Mouse (Mus musculus) erythroblast, embryonic 14.5 days (primary cell): Measurements from ENCODE around the gene BC048507. TPM values are rescaled to one million over a fixed set of nuclear protein-coding genes. Genes with fewer than 3 reads are reported as not detected.
A peak's percentile ranks its signal among the peaks of the same experiment; 100 is the strongest.
"Not testable (repeated sequence)": the region's sequence is repeated elsewhere in the genome, so short reads cannot be mapped to it uniquely, and the experiment has no call there.

Experiments used
- H3K27me3 ChIP-seq: 2 replicates; pipeline ENCODE4 v1.6.1; 2012; ENCODE audit warnings: inconsistent platforms; ENCODE audit not compliant: control insufficient read depth
- H3K36me3 ChIP-seq: 2 replicates; pipeline ENCODE4 v1.6.1; 2012; ENCODE audit warnings: mild to moderate bottlenecking, inconsistent platforms; ENCODE audit not compliant: control insufficient read depth
- H3K4me1 ChIP-seq: 2 replicates; pipeline ENCODE4 v1.6.1; 2012; ENCODE audit warnings: inconsistent platforms; ENCODE audit not compliant: control insufficient read depth
- H3K4me3 ChIP-seq: replicated peaks from 2 replicates; pipeline ENCODE3; 2012; ENCODE audit warnings: moderate library complexity, mild to moderate bottlenecking, inconsistent platforms
- H3K9me3 ChIP-seq: 2 replicates; pipeline ENCODE4 v1.6.1; 2012; ENCODE audit warnings: low read length, inconsistent platforms, mixed read lengths; ENCODE audit not compliant: control insufficient read depth
- GATA1 ChIP-seq: IDR thresholded peaks from 2 replicates; pipeline ENCODE4 v1.6.1; 2012; ENCODE audit warnings: low read length, inconsistent platforms, mixed read lengths
- TAL1 ChIP-seq: IDR thresholded peaks from 3 replicates; pipeline ENCODE4 v1.6.1; 2012; ENCODE audit warnings: low read length, inconsistent platforms, mixed read lengths
- polyA plus RNA-seq: library from polyadenylated mRNA; stranded (reverse); fragments of >175 nt; gene quantifications from 2 replicates; pipeline ENCODE4 v1.2.3, GENCODE M21; 2012

BC048507 gene
- polyA plus RNA-seq, result not detected in 2 replicates

DNA sequence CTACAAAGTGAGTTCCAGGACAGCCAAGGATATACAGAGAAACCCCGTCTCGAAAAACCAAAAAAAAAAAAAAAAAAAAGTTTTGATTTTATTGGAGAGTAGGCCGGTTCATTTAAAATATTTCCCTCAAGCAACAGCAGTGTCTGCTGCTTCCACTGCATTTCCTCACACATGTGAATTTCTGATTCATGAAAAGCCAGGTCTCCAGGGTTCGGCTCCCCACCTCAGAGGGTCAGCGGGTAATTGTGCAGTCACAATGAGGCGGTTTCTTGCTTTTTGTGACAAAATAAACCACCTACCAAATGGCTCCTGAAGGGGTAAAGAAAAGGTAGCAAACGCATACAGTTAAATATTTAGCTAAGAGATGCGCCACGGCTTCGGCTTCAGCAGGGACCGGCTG is at the start of gene BC048507:
BC048507 (plus strand) TSS at position 301 of the 400 bp plus-strand sequence.
- Histone ChIP-seq H3K27me3 (no peaks in the 10 kb centered on the region), H3K36me3 (no peaks in the 10 kb centered on the region), H3K9me3 (peaks cover 6% of the 10 kb centered on the region), H3K4me1 (no peaks in the 10 kb centered on the region), H3K4me3 (no peak within 1 kb of the TSS)
- TF ChIP-seq GATA1 (no peak), TAL1 (no peak)

DNA sequence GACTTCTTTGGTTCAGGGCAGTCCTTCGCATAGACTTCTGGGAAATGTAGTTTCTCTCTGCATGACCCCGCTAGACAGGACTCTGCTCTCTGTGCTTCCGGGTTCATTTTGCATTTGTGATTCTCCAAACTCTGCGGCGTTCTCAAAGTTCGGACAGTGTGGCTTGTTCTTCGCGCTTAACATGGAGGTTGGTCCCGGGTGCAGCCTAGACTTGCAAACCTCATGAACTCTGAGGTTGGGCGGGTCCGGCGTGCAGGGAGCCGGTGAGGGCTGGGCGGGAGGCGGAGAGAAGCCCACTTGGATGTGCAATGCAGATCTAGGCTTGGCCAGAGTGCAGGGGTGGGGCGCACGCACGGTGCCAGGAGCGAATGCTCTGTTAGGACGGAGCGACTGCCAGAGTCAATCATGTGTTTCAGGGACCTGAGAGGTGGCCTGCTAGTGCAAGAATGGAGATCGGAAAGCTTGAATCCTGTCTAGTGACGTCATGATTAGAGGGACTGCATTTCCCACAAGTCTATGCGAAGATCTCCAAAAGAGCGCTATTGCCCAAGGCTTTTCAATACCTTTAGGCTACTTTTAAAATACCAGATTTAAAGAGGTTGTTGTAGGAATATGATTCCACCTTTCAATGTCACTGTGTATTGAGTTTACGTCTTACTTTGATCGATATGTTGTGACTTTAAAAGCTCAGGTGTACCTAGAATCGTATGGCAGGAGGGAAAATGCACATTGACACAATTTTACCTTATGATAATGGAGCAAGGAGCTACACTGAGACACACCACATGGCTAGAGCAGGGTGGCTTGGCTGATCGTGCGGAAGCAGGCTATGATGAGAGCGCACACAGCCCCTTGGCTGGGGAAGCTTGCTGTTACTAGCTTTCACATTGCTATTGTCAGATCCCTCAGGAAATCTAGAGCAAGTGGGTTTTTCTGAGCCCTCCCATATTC is 49.1 kb upstream of the BC048507 start, which contains the start of gene Zfp273:
Zfp273 (plus strand) TSS at position 31 of the 951 bp plus-strand sequence.
- TF ChIP-seq GATA1, result no peak
- TF ChIP-seq TAL1, result no peak
- H3K4me3 ChIP-seq, result peak within 1 kb of the TSS; percentile 67
- no peaks in the 10 kb centered on the region for H3K27me3 ChIP-seq
- peaks cover 2% of the 10 kb centered on the region for H3K4me1 ChIP-seq
- H3K9me3 ChIP-seq, result peaks cover 12% of the 10 kb centered on the region
- no peaks in the 10 kb centered on the region for H3K36me3 ChIP-seq

DNA sequence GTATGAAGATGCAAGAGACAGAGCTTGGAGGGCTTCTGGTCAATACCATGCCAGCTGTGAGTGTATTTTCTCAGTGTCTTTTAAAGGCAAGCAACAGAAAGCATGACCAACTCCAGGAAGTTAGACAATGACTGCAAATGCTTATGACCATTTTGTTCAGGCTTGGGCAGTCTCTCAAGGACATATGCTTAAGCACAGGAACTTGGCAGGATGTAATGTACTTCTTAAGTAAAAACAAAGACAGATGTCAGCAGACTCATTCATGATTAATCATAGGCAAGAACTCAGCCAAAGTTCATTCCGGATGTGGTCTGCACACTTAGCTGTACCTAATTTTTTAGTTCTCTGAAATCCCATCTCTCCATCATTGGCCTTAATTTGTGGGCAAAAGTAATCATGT is 44.5 kb upstream of the BC048507 start:
- peaks cover 2% of the 10 kb centered on the region for H3K4me1 ChIP-seq
- TF ChIP-seq GATA1, result no peak
- TF ChIP-seq TAL1, result no peak
- H3K27me3 ChIP-seq, result no peaks in the 10 kb centered on the region
- H3K4me3 ChIP-seq, result no peak overlapping the region
- H3K9me3 ChIP-seq, result peaks cover 17% of the 10 kb centered on the region
- H3K36me3 ChIP-seq, result no peaks in the 10 kb centered on the region; the same call in 1 of the 2 replicates

DNA sequence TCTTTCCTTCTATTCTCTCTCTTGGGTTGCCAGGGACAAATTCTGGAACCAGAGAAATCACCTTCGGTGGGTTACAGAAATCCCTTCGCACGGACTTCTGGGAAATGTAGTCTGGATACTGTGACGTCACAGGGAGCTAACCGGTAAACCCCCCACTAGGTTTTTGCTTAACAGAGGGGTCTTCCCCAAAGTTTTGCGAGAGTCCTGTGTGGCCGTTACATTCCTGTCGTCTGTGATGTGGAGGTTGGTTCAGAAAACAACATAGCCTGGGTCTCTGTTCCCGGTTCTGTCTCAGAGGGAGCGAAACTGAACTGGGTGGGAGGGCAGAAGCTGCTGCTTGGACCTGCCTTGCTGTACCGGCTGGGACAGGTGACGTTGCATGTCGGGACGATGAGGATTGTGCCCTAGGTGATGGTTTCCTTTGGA is 32.2 kb upstream of the BC048507 start, which contains the start of gene Gm10037:
Gm10037 (plus strand) TSS at position 196 of the 426 bp plus-strand sequence.
- no peaks in the 10 kb centered on the region for H3K27me3 ChIP-seq
- no peak for TF ChIP-seq TAL1
- no peak for TF ChIP-seq GATA1
- H3K4me1 ChIP-seq, result no peaks in the 10 kb centered on the region
- H3K36me3 ChIP-seq, result no peaks in the 10 kb centered on the region
- peak within 1 kb of the TSS; percentile 53 for H3K4me3 ChIP-seq
- H3K9me3 ChIP-seq, result peaks cover 3% of the 10 kb centered on the region; the same call in 1 of the 2 replicates

DNA sequence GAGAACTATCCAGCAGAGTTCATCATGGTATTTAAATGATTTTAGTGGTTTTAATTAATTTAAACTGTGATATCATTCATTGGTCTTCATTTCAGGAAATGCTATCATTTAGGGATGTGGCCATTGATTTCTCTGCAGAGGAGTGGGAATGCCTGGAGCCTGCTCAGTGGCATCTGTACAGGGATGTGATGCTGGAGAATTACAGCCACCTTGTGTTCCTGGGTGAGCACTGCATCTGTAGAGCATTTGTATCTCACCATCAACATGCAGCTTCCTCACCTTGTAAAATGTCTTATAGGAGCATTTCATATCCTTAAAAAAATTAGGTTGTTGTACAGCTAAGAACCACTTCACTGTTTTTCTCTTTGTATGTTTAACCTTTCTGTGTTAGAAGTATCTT is 30.0 kb upstream of the BC048507 start:
- not testable (repeated sequence) for H3K4me1 ChIP-seq, H3K27me3 ChIP-seq, H3K36me3 ChIP-seq, H3K9me3 ChIP-seq, H3K4me3 ChIP-seq

DNA sequence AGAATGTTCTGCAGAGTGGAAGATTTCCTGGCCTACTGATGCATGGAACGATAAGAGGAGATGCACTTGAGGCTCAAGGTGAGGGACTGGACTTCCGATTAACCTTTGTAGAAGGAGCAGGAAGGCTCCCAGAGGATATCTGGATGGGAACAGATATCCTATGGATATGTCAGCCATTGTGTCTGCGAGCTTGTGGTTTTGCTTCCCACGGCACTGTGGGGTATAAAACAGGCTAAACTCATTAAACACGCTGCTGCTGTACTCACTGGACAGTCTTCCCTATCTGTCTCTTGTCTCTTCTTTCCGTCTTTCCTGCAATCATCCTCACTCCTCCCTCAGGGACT is 19.4 kb upstream of the BC048507 start:
- Histone ChIP-seq H3K27me3 (no peaks in the 10 kb centered on the region), H3K36me3 (no peaks in the 10 kb centered on the region), H3K9me3 (no peaks in the 10 kb centered on the region), H3K4me3 (no peak overlapping the region), H3K4me1 (no peaks in the 10 kb centered on the region)
- no peak for TF ChIP-seq GATA1
- no peak for TF ChIP-seq TAL1

DNA sequence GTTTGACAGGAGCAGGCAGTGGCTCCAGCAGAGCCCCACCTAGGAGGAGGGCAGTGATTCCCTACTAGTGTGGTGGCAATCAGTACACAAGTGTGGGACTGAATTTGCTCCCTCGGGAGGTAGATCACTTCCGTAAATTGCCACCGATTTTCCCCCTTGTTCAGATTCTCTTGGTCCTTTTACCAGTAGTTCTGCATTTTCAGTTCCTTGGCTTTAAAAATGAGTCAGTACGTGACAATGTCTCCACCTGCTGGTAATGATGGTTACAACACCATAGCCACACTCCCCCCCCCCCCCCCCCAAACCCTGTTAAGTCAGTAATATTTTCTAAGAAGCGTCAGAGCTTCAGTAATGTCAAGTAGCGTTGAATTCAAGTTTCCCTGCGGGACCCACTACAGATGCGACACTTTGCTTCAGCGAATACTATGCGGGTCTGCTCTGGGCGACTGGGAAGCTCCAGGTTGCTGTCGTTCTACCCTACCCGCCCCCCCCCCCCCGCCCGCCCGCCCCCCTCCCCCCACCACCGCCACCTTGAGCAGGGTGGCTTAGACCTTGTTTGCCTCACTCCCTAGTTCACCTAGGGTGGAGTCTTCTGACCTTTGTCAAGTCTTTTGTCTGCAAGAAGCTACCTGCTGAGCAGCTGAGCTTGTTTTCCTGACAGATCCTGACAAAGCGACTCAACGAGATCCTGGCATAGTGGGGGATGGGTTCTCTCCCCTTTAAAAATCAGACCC is 18.8 kb upstream of the BC048507 start:
- TF ChIP-seq GATA1, result no peak
- no peak for TF ChIP-seq TAL1
- Histone ChIP-seq H3K27me3 (no peaks in the 10 kb centered on the region), H3K4me1 (no peaks in the 10 kb centered on the region), H3K9me3 (no peaks in the 10 kb centered on the region), H3K4me3 (no peak overlapping the region), H3K36me3 (no peaks in the 10 kb centered on the region)

DNA sequence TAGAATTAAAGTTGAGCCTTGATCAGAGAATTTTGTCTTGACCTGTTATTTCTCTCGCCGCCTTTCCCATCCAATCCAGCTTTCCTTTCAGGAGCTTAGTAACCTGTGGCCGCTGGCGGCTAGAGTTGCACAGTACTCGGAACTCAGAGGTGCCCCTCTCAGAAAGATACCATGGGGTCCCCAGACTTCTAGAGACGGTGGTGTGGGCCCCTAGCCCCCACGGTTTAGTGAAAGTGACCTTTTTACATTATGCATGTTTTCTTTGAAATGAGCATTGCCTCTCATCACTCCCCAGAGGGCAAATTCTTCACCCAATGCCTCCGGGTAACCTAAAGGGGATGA is 18.3 kb upstream of the BC048507 start:
- H3K9me3 ChIP-seq, result no peaks in the 10 kb centered on the region
- no peak overlapping the region for H3K4me3 ChIP-seq
- H3K27me3 ChIP-seq, result no peaks in the 10 kb centered on the region
- H3K36me3 ChIP-seq, result no peaks in the 10 kb centered on the region
- H3K4me1 ChIP-seq, result no peaks in the 10 kb centered on the region
- TF ChIP-seq TAL1 (no peak), GATA1 (no peak)

DNA sequence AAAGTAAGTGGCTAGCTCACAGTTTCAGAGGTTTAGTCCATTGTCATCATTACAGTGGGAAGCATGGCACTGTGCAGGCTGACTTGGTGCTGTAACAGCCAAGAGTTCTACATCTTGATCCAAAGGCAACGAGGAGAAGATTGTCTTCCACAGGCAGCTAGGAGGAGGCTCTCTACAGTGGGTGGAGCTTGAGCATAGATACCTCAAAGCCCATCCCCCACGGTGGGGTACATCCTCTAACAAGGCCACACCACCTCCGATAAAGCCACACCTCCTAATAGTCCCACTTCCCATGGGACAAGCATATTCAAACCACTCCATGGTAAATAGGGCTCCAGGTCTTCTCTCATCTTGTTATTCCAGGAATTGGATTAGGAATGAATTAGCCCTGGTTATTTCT is 12.8 kb upstream of the BC048507 start:
- Histone ChIP-seq H3K4me1 (no peaks in the 10 kb centered on the region), H3K4me3 (no peak overlapping the region), H3K9me3 (0 out of 2 replicates have a peak, but pooled peaks cover 2% of the 10 kb centered on the region), H3K27me3 (no peaks in the 10 kb centered on the region), H3K36me3 (no peaks in the 10 kb centered on the region)
- no peak for TF ChIP-seq GATA1
- TF ChIP-seq TAL1, result no peak
